Mouse (Mus musculus): ENCODE measurements around the gene Elf2. TPM values are rescaled to one million over a fixed set of nuclear protein-coding genes. Genes with fewer than 3 reads are reported as not detected.
"Not testable (repeated sequence)": the region's sequence is repeated elsewhere in the genome, so short reads cannot be mapped to it uniquely, and the experiment has no call there.

The Elf2 gene
- polyA plus RNA-seq, 1 experiment from 2014 or later: 28.1 TPM

DNA sequence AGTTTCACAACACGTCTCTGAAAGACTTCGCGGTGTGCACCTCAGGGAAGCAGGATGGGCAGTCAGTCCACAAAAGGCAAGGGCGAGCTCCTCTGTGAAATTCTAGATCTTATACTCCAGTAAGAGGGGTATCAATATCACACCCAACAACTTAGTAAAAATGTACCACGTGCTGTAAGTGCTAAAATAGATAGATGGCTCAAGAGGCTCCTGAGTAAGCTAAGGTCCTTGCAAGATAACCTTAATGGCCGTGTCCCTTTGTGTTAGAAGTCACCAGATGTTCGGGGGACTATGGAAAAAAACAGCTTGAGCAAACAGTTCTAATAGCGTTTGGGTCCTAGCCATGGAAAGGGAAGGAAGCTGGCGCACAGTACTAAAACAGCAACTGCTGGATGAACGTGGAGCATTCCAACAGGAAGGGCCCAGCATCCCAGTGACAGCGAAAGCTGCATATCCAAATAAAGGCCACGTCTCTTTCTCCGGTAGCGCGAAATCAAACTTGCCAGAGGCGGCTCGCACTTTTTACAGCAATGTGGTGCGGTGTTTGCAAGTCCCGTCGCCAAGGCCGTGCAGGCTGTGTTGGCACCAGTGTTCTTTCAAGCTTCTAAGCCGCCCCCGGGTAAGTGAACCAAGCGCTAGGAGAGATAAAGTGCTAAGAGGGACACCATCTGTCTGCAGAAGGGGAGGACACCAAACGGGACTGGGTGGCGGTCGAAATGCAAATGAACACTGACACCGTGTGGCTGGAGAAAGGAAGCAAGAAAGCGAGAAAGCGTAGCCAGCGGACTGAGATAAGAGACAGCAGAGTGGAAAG, 24.4 kb upstream of the Elf2 start:
- 7% methylated on average over 31 of the region's 31 CpGs for WGBS
- no peak overlapping the region for H3K27ac ChIP-seq (ENCODE audit: low read depth, low read length)
- H3K9me3 ChIP-seq (ENCODE audit: control insufficient read depth, low read length): no peaks in the 10 kb centered on the region
- ATAC-seq (ENCODE audit: low read depth): peak; percentile 92
- H3K9ac ChIP-seq (replicated peaks; ENCODE audit: low read depth, low read length): peak overlapping the region; percentile 35; the same call in 1 of the 2 replicates
- H3K4me2 ChIP-seq (ENCODE audit: low read depth, low read length): peak overlapping the region; percentile 60
- peak overlapping the region; percentile 37 for H3K4me3 ChIP-seq (ENCODE audit: low read depth, low read length)
- no peaks in the 10 kb centered on the region for H3K27me3 ChIP-seq (ENCODE audit: control insufficient read depth, insufficient read depth, low read length)
- H3K4me1 ChIP-seq (ENCODE audit: control insufficient read depth, insufficient read depth, low read length): peaks cover 5% of the 10 kb centered on the region; the same call in 1 of the 2 replicates
- H3K36me3 ChIP-seq (ENCODE audit: control insufficient read depth, insufficient read depth, low read length): no peaks in the 10 kb centered on the region

DNA sequence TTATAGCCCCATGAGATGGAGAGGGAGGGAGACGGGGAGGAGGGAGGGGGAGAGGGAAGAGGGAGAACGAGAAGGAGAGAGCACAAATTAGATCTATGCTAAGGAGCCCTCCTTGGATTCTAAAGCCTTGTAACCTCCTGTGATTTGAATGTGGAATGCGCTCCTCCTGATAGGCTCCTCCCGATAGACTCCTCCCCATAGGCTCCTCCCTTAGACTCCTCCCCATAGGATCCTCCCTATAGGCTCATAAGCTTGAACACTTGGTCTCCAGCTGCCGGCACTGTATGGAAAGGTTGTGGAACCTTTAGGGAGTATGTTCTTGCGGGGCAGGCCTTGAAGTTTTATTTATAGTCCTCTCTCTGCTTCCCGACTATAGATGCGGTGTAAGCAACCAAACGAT, 20.6 kb upstream of the Elf2 start:
- no peak for ATAC-seq (ENCODE audit: low read depth)
- WGBS: 24% methylated on average over 9 of the region's 9 CpGs
- Histone ChIP-seq H3K4me2 (ENCODE audit: low read depth, low read length) (no peak overlapping the region), H3K4me3 (ENCODE audit: low read depth, low read length) (no peak overlapping the region), H3K4me1 (ENCODE audit: control insufficient read depth, insufficient read depth, low read length) (peaks cover 9% of the 10 kb centered on the region; the same call in 1 of the 2 replicates), H3K9ac (replicated peaks; ENCODE audit: low read depth, low read length) (no peak overlapping the region), H3K9me3 (ENCODE audit: control insufficient read depth, low read length) (no peaks in the 10 kb centered on the region), H3K36me3 (ENCODE audit: control insufficient read depth, insufficient read depth, low read length) (no peaks in the 10 kb centered on the region), H3K27ac (ENCODE audit: low read depth, low read length) (no peak overlapping the region), H3K27me3 (ENCODE audit: control insufficient read depth, insufficient read depth, low read length) (0 out of 2 replicates have a peak, but pooled peaks cover 2% of the 10 kb centered on the region)

DNA sequence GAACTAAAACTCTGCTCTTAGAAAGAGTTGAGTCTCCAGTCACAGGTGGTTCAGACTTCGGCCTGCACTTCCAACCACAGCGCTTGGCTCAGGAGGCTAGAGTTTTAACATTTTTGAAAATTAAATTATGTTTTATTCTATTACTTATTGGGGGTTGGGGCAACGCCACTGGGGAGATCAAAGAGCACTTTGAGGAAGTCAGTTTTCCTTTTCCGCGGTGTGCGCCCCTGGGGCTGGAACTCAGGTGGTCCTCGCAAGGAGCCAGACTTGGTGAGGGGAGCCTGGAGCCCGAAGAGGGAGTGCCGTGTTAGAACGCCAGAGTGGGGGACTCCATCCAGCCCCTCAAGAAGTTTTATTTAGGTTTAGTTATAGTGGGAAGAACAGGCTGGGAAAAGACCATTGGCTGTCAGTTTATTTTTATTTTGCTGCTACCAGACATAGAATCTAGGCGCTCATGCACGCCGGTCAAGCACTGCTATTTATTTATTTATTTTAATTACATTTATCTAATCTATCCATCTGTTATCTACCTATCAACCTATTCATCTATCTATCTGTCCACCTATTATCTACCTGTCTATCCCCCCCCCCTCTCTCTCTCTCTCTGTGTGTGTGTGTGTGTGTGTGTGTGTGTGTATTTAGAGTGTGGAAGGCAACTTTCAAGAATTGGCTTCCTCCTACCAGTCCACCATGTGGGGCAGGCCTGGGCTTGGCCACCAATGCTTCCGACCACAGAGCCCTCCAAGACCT, 19.3 kb upstream of the Elf2 start:
- no peak for ATAC-seq (ENCODE audit: low read depth)
- no peak overlapping the region; the same call in 1 of the 2 replicates for H3K4me3 ChIP-seq (ENCODE audit: low read depth, low read length)
- peak overlapping the region; percentile 53; the same call in 1 of the 2 replicates for H3K4me2 ChIP-seq (ENCODE audit: low read depth, low read length)
- H3K9ac ChIP-seq (replicated peaks; ENCODE audit: low read depth, low read length): no peak overlapping the region
- 0 out of 2 replicates have a peak, but pooled peaks cover 2% of the 10 kb centered on the region for H3K27me3 ChIP-seq (ENCODE audit: control insufficient read depth, insufficient read depth, low read length)
- WGBS: 28% methylated on average over 14 of the region's 14 CpGs
- no peaks in the 10 kb centered on the region for H3K9me3 ChIP-seq (ENCODE audit: control insufficient read depth, low read length)
- no peaks in the 10 kb centered on the region for H3K36me3 ChIP-seq (ENCODE audit: control insufficient read depth, insufficient read depth, low read length)
- no peak overlapping the region for H3K27ac ChIP-seq (ENCODE audit: low read depth, low read length)
- peaks cover 5% of the 10 kb centered on the region; the same call in 1 of the 2 replicates for H3K4me1 ChIP-seq (ENCODE audit: control insufficient read depth, insufficient read depth, low read length)

DNA sequence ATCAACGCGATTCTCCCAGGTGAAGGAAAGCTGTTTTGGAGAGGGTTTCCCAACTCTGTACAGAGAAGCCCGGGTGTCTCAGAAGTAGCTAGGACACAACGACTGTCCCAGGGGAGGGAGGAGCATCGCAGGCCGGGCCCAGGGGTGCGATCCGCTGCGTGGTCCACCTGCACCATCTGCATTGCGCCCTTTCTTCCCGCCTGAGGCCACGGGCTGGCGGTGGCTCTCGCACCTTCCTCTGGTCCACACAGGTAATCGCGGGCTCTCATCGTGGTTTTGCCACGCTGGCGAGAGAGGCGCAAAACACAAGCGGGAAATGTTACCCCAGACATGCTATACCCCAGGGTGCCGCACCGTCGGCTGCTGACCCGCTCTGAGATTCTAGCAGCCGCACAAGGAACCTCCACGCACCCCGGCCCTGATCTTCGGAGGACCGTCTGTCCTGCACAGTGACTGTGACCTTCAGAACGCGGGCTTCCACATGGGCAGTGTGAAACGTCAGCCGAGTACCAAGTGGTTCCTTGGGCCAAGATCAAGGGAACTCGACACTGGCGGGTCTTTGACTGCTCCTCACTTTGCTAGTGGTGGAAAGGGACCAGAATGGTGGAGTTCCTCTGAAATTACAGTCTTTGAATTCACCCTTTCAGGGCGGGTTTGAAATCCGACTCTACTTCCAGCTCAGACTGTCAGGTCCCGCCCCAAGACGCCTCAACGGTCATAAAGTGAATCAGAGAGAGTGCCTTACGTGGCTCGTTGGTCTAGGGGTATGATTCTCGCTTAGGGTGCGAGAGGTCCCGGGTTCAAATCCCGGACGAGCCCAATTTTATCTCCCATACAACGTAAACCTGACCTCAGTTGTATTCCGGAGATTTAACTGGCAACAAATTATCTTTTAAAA, 18.4 kb upstream of the Elf2 start:
- Histone ChIP-seq H3K27ac (ENCODE audit: low read depth, low read length) (no peak overlapping the region), H3K9me3 (ENCODE audit: control insufficient read depth, low read length) (no peaks in the 10 kb centered on the region), H3K27me3 (ENCODE audit: control insufficient read depth, insufficient read depth, low read length) (0 out of 2 replicates have a peak, but pooled peaks cover 2% of the 10 kb centered on the region), H3K4me3 (ENCODE audit: low read depth, low read length) (peak overlapping the region; percentile 38), H3K36me3 (ENCODE audit: control insufficient read depth, insufficient read depth, low read length) (no peaks in the 10 kb centered on the region), H3K4me2 (ENCODE audit: low read depth, low read length) (peak overlapping the region; percentile 53), H3K9ac (replicated peaks; ENCODE audit: low read depth, low read length) (0 out of 2 replicates have a peak overlapping the region, but pooled peaks have one; percentile 25), H3K4me1 (ENCODE audit: control insufficient read depth, insufficient read depth, low read length) (peaks cover 5% of the 10 kb centered on the region; the same call in 1 of the 2 replicates)
- peak; percentile 52 for ATAC-seq (ENCODE audit: low read depth)
- 1% methylated on average over 50 of the region's 50 CpGs for WGBS

DNA sequence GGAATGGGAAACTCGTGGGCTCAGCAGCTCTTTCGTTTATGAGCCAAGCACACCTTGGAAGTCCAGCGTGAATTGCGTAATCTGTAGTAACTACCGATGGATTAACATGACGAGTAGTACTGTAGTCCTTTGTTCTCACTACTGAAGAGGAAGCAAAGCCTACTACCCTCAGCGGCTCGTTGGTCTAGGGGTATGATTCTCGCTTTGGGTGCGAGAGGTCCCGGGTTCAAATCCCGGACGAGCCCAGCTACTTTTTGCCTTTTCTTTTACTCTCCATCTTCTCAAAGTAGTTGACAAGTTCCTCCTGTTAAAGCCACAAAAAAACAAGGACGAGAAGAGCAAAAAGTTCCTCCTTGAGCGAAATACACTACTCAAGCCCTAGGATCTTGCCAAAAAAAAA, 17.7 kb upstream of the Elf2 start:
- WGBS: 1% methylated on average over 15 of the region's 15 CpGs
- Histone ChIP-seq H3K4me2 (ENCODE audit: low read depth, low read length) (peak overlapping the region; percentile 53; the same call in 1 of the 2 replicates), H3K4me1 (ENCODE audit: control insufficient read depth, insufficient read depth, low read length) (peaks cover 5% of the 10 kb centered on the region; the same call in 1 of the 2 replicates), H3K9me3 (ENCODE audit: control insufficient read depth, low read length) (no peaks in the 10 kb centered on the region), H3K27me3 (ENCODE audit: control insufficient read depth, insufficient read depth, low read length) (0 out of 2 replicates have a peak, but pooled peaks cover 2% of the 10 kb centered on the region), H3K4me3 (ENCODE audit: low read depth, low read length) (peak overlapping the region; percentile 38; the same call in 1 of the 2 replicates), H3K36me3 (ENCODE audit: control insufficient read depth, insufficient read depth, low read length) (no peaks in the 10 kb centered on the region), H3K9ac (replicated peaks; ENCODE audit: low read depth, low read length) (no peak overlapping the region), H3K27ac (ENCODE audit: low read depth, low read length) (no peak overlapping the region)
- 0 out of 2 replicates have a peak, but pooled peaks have one; percentile 38 for ATAC-seq (ENCODE audit: low read depth)

DNA sequence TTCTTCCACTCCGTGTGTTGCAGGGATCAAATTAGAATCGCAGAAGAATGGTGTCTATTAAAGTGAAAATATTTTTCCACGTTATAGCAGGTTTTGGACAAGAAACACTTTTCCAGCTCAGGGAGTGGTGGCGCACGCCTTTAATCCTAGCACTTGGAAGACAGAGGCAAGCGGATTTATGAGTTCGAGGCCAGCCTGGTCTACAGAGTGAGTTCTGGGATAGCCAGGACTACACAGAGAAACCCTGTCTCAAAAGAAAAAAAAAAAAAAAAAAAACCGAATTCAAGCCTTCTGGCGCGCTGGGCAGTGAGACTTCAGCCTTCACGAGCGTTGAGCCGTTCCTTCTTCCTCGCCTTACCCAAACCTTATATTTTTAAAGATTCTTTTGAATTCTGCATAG, 17.2 kb upstream of the Elf2 start:
- H3K27ac ChIP-seq (ENCODE audit: low read depth, low read length): no peak overlapping the region
- peak overlapping the region; percentile 18; the same call in 1 of the 2 replicates for H3K4me2 ChIP-seq (ENCODE audit: low read depth, low read length)
- no peaks in the 10 kb centered on the region for H3K36me3 ChIP-seq (ENCODE audit: control insufficient read depth, insufficient read depth, low read length)
- peaks cover 5% of the 10 kb centered on the region; the same call in 1 of the 2 replicates for H3K4me1 ChIP-seq (ENCODE audit: control insufficient read depth, insufficient read depth, low read length)
- WGBS: 11% methylated on average over 14 of the region's 14 CpGs
- H3K27me3 ChIP-seq (ENCODE audit: control insufficient read depth, insufficient read depth, low read length): 0 out of 2 replicates have a peak, but pooled peaks cover 2% of the 10 kb centered on the region
- H3K9ac ChIP-seq (replicated peaks; ENCODE audit: low read depth, low read length): no peak overlapping the region
- no peaks in the 10 kb centered on the region for H3K9me3 ChIP-seq (ENCODE audit: control insufficient read depth, low read length)
- peak overlapping the region; percentile 24; the same call in 1 of the 2 replicates for H3K4me3 ChIP-seq (ENCODE audit: low read depth, low read length)
- no peak for ATAC-seq (ENCODE audit: low read depth)

DNA sequence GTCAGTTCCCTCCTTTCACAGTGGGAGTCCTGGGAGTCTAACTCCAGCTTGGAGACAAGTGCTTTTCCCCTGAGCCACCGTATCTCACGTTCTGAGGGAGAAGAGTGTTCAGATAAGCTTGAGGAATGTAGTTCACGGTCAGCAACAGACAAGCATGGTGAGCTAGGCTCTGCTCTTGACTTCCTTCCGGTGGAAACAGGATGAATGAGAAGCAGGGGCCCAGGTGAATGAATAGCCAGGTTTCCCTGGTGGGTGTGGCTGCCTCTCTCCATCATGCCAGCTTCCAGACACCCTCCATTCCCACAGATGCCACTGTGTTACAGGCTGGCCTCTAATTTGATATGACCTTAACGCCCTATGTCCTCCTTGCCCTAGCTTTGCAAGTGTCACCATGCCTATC, 16.6 kb upstream of the Elf2 start:
- H3K4me1 ChIP-seq (ENCODE audit: control insufficient read depth, insufficient read depth, low read length): peaks cover 5% of the 10 kb centered on the region; the same call in 1 of the 2 replicates
- WGBS: 56% methylated on average over 5 of the region's 5 CpGs
- 0 out of 2 replicates have a peak, but pooled peaks cover 2% of the 10 kb centered on the region for H3K27me3 ChIP-seq (ENCODE audit: control insufficient read depth, insufficient read depth, low read length)
- H3K36me3 ChIP-seq (ENCODE audit: control insufficient read depth, insufficient read depth, low read length): no peaks in the 10 kb centered on the region
- H3K9ac ChIP-seq (replicated peaks; ENCODE audit: low read depth, low read length): no peak overlapping the region
- ATAC-seq (ENCODE audit: low read depth): no peak
- H3K27ac ChIP-seq (ENCODE audit: low read depth, low read length): no peak overlapping the region
- no peaks in the 10 kb centered on the region for H3K9me3 ChIP-seq (ENCODE audit: control insufficient read depth, low read length)
- no peak overlapping the region for H3K4me2 ChIP-seq (ENCODE audit: low read depth, low read length)
- no peak overlapping the region for H3K4me3 ChIP-seq (ENCODE audit: low read depth, low read length)

DNA sequence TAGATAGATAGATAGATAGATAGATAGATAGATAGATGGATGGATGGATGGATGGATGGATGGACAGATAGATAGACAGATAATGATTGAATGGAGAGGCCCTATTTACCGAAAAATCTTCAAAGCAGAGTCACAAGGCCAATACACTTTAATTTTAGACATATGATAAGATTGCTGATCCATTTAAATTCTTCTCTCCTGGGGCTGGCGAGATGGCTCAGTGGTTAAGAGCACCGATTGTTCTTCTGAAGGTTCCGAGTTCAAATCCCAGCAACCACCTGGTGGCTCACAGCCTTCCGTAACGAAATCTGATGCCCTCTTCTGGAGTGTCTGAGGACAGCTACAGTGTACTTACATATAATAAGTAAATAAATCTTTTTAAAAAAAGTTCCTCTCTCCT, 14.5 kb upstream of the Elf2 start:
- WGBS: 86% methylated on average over 6 of the region's 6 CpGs
- not testable (repeated sequence) for ATAC-seq (ENCODE audit: low read depth); H3K36me3 ChIP-seq (ENCODE audit: control insufficient read depth, insufficient read depth, low read length); H3K9ac ChIP-seq (replicated peaks; ENCODE audit: low read depth, low read length); H3K4me2 ChIP-seq (ENCODE audit: low read depth, low read length); H3K4me1 ChIP-seq (ENCODE audit: control insufficient read depth, insufficient read depth, low read length); H3K27me3 ChIP-seq (ENCODE audit: control insufficient read depth, insufficient read depth, low read length); H3K4me3 ChIP-seq (ENCODE audit: low read depth, low read length); H3K9me3 ChIP-seq (ENCODE audit: control insufficient read depth, low read length); H3K27ac ChIP-seq (ENCODE audit: low read depth, low read length)
